Mouse (Mus musculus) midbrain, embryonic 10.5 days (tissue): ENCODE results near the gene S1pr4. TPM values are rescaled to one million over a fixed set of nuclear protein-coding genes. Genes with fewer than 3 reads are reported as not detected.
A peak's percentile ranks its signal among the peaks of the same experiment; 100 is the strongest.

Source experiments
- DNase-seq: peaks from one replicate; pipeline ENCODE4 v3.0.0-alpha.2; 2017; ENCODE audit warnings: low spot score
- H3K27ac ChIP-seq: fragments of 300-500 bp; sonication (generic); replicated peaks from 2 replicates; pipeline ENCODE4 v1.5.1; 2016; ENCODE audit warnings: mild to moderate bottlenecking
- H3K27me3 ChIP-seq: fragments of 300-500 bp; sonication (generic); 2 replicates; pipeline ENCODE4 v1.6.1; 2016; ENCODE audit warnings: low read depth, mild to moderate bottlenecking; ENCODE audit not compliant: poor library complexity, severe bottlenecking
- H3K36me3 ChIP-seq: fragments of 300-500 bp; sonication (generic); 2 replicates; pipeline ENCODE4 v1.6.1; 2016; ENCODE audit warnings: mild to moderate bottlenecking, moderate library complexity
- H3K4me1 ChIP-seq: fragments of 300-500 bp; sonication (generic); 2 replicates; pipeline ENCODE4 v1.6.1; 2016
- H3K4me3 ChIP-seq: fragments of 300-500 bp; sonication (generic); 2 replicates; pipeline ENCODE4 v1.5.1; 2016; ENCODE audit warnings: mild to moderate bottlenecking, moderate library complexity
- H3K9me3 ChIP-seq: fragments of 300-500 bp; sonication (generic); replicated peaks from 2 replicates; pipeline ENCODE4 v1.6.1; 2016; ENCODE audit warnings: mild to moderate bottlenecking
- WGBS: fragments of 180-500 bp; shearing (Covaris S2); methylation state at CpG from one replicate; pipeline ENCODE4 v1.1.7; 2016; 5-methylcytosine and 5-hydroxymethylcytosine counted together
- polyA plus RNA-seq: library from polyadenylated mRNA; unstranded; fragments of >200 nt; fragmentation: Nextera tagmentation; extraction: Ambion mirVana; gene quantifications from 2 replicates; pipeline ENCODE4 v1.2.1, GENCODE M21; 2016

Gene S1pr4
- polyA plus RNA-seq, 1 experiment from 2014 or later = 0.37 TPM

DNA sequence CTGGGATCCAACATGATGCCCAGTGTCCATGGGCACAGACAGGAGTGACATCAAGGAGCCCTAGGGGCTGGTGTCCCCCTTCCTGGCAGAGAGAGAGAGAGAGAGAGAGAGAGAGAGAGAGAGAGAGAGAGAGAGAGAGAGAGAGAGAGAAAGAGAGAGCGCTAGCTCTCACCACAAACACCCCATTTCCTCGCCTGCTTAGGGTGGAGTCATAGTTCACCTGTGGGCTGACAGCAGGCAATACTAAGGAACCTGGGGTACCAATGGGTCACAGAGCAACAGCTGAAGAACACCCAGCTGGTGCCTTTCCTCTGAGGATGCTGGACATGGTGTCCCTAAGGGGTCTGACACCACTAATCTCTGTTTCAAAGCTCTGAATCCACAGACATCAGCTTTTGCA is 37.5 kb upstream of the S1pr4 start:
- DNase-seq = no peak
- WGBS = 94% methylated on average over 2 of the region's 2 CpGs
- H3K36me3 ChIP-seq = peaks cover 86% of the 10 kb centered on the region

DNA sequence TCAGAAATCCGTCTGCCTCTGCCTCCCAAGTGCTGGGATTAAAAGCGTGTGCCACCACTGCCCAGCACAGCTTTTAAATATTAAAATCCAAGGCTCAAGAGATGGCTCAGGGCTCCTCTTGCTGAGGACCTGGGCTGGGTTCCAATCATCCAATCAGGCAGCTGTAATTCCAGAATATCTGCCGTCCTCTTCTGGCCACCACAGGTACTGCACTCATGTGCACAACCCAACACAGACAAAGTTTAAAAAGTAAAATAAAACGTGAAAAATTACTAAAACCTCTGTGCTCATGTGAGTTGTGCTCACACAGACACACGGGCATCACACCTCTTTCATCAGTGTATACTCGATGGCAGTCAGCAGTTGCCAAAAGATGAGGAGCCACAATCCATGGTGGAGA is 36.8 kb upstream of the S1pr4 start:
- peaks cover 87% of the 10 kb centered on the region for H3K36me3 ChIP-seq
- peaks cover 19% of the 10 kb centered on the region for H3K4me1 ChIP-seq
- H3K9me3 ChIP-seq = no peaks in the 10 kb centered on the region
- no peaks in the 10 kb centered on the region for H3K27me3 ChIP-seq
- no peak for DNase-seq
- H3K4me3 ChIP-seq = no peak overlapping the region
- no peak overlapping the region for H3K27ac ChIP-seq
- WGBS = 77% methylated on average over 6 of the region's 6 CpGs

More for the DNA sequence above, 37.5 kb upstream of the S1pr4 start:
- no peak overlapping the region for H3K27ac ChIP-seq
- no peaks in the 10 kb centered on the region for H3K9me3 ChIP-seq
- H3K4me1 ChIP-seq = peaks cover 26% of the 10 kb centered on the region
- H3K27me3 ChIP-seq = no peaks in the 10 kb centered on the region
- H3K4me3 ChIP-seq = no peak overlapping the region

DNA sequence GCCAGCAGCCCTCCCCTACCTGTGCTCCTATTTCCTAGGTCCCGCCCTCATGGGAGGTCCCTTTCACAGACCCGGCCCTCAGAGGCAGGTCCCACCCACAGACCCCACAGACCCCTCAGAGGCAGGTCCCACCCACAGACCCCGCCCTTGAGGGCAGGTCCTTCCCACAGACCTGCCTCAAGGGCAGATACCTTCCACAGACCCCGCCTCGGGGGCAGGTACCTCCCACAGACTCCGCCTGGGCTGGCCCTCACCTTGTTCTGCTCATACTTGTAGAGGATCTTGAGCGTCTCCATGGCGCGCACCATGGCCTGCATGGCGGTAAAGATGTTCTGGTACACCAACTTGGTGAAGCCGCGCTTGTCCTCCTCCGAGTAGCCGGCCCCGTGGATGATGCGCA is 34.9 kb upstream of the S1pr4 start:
- no peak for DNase-seq
- Histone ChIP-seq H3K27ac (no peak overlapping the region), H3K36me3 (peaks cover 88% of the 10 kb centered on the region), H3K4me1 (peaks cover 9% of the 10 kb centered on the region; the same call in 1 of the 2 replicates), H3K27me3 (no peaks in the 10 kb centered on the region), H3K9me3 (no peaks in the 10 kb centered on the region), H3K4me3 (no peak overlapping the region)
- 63% methylated on average over 16 of the region's 16 CpGs for WGBS

DNA sequence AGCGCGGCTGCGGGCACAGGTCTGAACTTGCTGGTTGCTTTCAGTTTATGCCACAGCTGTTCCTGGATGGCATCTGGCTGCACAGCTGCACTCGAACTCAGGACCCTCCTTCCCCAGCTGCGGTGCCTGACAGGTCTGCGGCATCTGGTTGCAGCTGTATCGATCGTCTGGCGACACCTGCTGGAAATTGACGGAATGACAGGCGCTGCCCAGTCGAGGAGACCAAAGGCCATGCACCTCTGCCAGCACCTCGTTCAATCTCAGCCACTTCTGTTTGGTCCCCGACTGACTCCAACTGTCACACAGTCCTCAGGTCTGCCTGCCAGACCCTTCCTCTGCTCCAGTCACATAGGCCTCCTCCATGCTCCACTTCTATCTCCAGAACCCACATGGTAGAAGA is 26.8 kb upstream of the S1pr4 start:
- WGBS = 14% methylated on average over 14 of the region's 14 CpGs
- peaks cover 13% of the 10 kb centered on the region; the same call in 1 of the 2 replicates for H3K4me1 ChIP-seq

DNA sequence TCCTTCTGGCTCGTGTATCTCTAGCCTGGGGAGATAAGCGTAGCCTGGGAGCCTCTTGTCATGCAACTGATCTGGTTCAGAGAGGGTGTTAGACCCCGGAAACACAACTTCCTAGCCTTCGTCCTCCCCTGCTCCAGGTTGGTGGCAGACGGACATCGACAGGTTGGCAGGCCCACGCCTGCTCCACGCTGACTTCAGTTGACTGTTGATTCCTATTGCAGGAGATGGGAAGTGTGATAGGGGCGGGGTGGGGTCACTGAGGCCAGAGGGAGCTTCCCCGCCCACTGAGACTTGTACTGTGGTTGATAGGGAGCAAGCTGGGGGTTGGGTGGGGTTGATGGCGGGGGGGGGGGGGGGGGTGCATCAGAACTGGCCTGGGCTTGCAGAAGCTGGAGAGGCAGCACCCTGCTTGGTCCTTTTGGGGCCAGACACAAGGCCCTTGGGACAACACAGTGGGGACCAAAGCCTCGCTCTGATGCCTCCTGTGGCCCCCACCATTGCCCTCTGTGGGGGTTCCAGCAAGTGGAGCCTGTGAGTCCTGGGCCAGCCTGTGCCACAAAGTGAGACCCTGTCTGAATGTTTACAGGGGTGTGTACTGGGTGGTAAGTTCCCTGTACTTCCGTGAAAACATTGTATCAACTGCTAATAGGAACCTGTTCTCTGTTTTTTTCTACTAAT is 25.2 kb upstream of the S1pr4 start:
- H3K27ac ChIP-seq = no peak overlapping the region
- WGBS = 74% methylated on average over 12 of the region's 13 CpGs
- H3K27me3 ChIP-seq = peaks cover 22% of the 10 kb centered on the region
- peaks cover 22% of the 10 kb centered on the region for H3K36me3 ChIP-seq
- DNase-seq = no peak
- H3K4me3 ChIP-seq = no peak overlapping the region
- H3K9me3 ChIP-seq = no peaks in the 10 kb centered on the region
- peaks cover 13% of the 10 kb centered on the region; the same call in 1 of the 2 replicates for H3K4me1 ChIP-seq

More for the DNA sequence above, 26.8 kb upstream of the S1pr4 start:
- Histone ChIP-seq H3K4me3 (no peak overlapping the region), H3K27ac (no peak overlapping the region), H3K36me3 (peaks cover 38% of the 10 kb centered on the region), H3K9me3 (no peaks in the 10 kb centered on the region), H3K27me3 (peaks cover 22% of the 10 kb centered on the region)
- peak; percentile 84 for DNase-seq

DNA sequence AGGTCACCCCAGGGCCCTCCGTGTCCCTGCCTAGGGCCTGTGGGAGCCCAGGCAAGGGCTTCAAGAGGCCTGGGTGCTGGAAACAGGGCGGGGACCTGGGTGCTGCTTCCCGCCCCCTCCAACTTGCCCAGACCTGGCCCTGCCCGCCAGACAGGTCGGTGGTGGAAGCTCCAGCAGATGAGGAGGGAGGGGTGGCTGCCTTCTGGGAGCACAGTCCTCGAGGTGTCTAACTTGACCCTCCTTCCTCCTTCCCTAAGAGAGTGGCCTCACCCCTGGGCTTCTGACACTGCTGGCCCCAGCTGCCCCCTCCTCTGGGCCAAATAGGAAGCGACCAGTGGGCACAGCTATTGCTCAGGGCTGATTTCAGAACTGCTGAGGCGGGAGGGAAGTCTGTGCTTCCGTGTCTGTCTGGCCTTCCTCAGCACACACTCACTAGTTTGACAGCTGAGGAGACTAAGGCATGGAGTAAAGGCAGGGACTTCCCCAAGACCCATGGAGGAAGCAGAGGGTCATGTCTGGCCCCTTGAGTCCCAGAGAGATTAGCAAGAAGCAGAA is 24.2 kb upstream of the S1pr4 start, which contains the start of gene Gna15:
TSS of gene Gna15 (minus strand) at position 175 of the 555 bp plus-strand sequence.
- Histone ChIP-seq H3K36me3 (peaks cover 12% of the 10 kb centered on the region), H3K9me3 (no peaks in the 10 kb centered on the region), H3K27me3 (peaks cover 22% of the 10 kb centered on the region), H3K4me3 (0 out of 2 replicates have a peak within 1 kb of the TSS, but pooled peaks have one; percentile 9), H3K27ac (no peak within 1 kb of the TSS), H3K4me1 (peaks cover 13% of the 10 kb centered on the region; the same call in 1 of the 2 replicates)
- WGBS = 31% methylated on average over 9 of the region's 9 CpGs
- no peak for DNase-seq

DNA sequence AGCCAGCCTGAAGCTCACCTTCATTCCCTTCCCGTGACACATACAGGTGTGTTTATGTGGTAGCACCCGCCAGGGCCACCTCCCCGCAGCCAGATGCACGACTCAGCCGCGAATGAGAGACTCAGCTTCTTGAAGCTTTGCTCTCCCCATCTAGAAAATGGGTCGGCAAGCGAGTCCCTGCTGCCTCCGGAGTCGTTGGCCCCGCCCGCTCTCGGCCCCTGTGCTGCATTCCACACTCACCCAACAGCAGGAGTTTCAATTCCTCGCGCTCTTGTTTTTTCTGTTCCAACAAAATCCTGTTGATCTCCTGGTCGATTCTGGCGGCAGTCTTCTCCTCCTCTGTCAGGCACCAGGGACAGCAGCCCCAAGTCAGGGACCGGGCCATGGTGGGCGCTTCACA is 23.6 kb upstream of the S1pr4 start:
- peaks cover 22% of the 10 kb centered on the region for H3K27me3 ChIP-seq
- 26% methylated on average over 19 of the region's 19 CpGs for WGBS
- 0 out of 2 replicates have a peak overlapping the region, but pooled peaks have one; percentile 9 for H3K4me3 ChIP-seq
- H3K9me3 ChIP-seq = no peaks in the 10 kb centered on the region
- no peak for DNase-seq
- H3K36me3 ChIP-seq = 0 out of 2 replicates have a peak, but pooled peaks cover 7% of the 10 kb centered on the region
- no peak overlapping the region for H3K27ac ChIP-seq
- H3K4me1 ChIP-seq = peaks cover 13% of the 10 kb centered on the region; the same call in 1 of the 2 replicates

DNA sequence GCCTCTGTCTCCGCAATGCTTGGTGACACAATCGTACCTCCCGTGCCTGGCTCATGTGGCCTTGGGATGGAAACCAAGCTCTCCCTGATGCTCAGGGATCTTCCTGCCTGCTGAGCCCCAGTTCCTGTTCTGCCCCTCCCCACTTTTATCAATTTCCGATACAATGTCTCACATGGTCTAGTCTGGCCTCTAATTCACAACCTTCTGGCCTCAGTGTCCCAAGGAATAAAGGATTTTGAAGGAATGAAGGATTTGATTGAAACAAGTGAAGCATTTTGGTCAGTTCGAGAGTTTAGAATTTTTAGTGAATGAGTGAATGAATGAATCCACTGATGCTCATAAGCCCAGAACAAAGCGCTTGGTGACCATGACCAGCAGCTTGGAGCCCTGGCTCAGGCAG is 23.2 kb upstream of the S1pr4 start:
- no peak for DNase-seq
- H3K36me3 ChIP-seq = 0 out of 2 replicates have a peak, but pooled peaks cover 4% of the 10 kb centered on the region
- H3K4me1 ChIP-seq = peaks cover 13% of the 10 kb centered on the region; the same call in 1 of the 2 replicates
- peaks cover 22% of the 10 kb centered on the region for H3K27me3 ChIP-seq
- H3K4me3 ChIP-seq = no peak overlapping the region
- WGBS = 78% methylated on average over 6 of the region's 6 CpGs
- no peak overlapping the region for H3K27ac ChIP-seq
- no peaks in the 10 kb centered on the region for H3K9me3 ChIP-seq

DNA sequence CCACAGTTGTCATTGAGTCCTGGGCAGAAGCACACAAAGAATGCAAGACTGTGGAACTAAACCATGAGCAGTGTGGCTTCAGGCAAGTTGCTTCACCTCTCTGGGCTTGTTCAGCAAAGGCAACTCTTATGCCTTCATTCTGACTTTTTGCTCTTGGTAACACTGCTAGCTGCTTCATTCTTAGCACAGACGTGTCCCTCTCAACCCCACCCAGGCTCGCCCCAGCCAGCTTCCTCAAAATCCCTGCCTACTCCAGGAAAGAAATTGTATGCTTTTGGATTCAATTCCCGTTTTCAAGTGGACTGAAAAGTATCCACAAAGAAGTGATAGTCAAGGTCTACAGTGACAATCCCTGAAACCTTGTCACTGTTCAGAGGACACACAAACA is 20.0 kb upstream of the S1pr4 start:
- Histone ChIP-seq H3K27me3 (peaks cover 25% of the 10 kb centered on the region), H3K4me3 (no peak overlapping the region), H3K4me1 (peaks cover 10% of the 10 kb centered on the region; the same call in 1 of the 2 replicates), H3K27ac (no peak overlapping the region), H3K9me3 (no peaks in the 10 kb centered on the region), H3K36me3 (no peaks in the 10 kb centered on the region)
- DNase-seq = no peak
- WGBS = 75% methylated on average over 3 of the region's 3 CpGs

DNA sequence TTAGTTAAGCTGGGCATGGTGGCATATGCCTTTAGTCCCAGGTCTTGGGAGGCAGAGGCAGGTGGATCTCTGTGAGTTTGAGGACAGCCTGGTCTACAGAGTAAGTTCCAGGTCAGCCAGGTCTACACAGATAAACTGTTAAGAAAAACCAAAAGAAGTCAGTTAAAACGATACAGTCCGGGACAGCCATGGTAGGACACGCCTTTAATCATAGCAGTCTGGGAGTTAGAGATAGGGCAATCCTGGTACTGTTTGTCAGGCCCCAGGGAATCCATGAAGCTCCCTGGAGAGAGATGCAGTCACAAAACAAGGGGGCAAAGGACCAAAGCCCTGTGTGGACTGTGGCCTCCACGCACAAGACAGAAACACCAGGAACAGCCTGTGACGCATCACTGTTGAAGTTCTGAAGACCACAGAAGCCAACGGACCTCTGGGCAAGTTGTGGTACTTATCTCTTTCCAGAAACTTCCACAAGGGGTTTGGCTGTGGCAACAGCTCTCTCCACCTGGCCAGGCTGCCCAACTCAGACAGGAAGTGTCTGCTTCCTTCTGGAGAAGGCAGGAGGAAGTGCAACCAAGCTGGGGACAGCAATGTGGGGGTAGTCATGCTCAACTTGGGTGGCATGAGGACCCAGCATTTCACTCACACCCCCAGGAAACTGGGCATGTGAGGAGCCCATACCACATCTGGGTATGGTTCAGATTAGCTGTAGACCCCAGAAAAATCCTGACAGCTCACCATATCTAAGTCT is 19.5 kb upstream of the S1pr4 start:
- no peak overlapping the region for H3K27ac ChIP-seq
- no peak overlapping the region for H3K4me3 ChIP-seq
- peaks cover 23% of the 10 kb centered on the region for H3K27me3 ChIP-seq
- H3K9me3 ChIP-seq = 0 out of 2 replicates have a peak, but pooled peaks cover under 1% of the 10 kb centered on the region
- peaks cover 9% of the 10 kb centered on the region; the same call in 1 of the 2 replicates for H3K4me1 ChIP-seq
- WGBS = 90% methylated on average over 6 of the region's 6 CpGs
- DNase-seq = no peak
- no peaks in the 10 kb centered on the region for H3K36me3 ChIP-seq

DNA sequence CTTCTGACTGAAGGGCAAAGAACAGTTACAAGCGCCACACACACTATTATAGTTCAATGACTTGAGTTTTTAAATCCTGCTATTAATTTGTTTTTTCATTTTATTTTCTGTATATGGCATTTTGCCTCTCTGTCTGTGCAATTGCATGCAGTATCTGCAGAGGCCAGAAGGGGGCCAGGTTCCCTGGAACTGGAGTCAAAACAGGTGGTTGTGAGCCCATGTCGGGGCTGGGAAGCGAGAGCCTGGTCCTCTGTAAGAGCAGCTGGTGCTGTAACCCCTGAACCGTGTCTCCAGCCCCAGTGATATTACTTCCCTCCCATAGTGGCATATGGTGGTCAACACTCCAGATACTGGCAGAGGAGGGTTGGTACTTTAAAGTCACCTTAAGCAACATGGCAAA is 18.6 kb upstream of the S1pr4 start:
- no peaks in the 10 kb centered on the region for H3K36me3 ChIP-seq
- H3K27me3 ChIP-seq = peaks cover 14% of the 10 kb centered on the region
- peak; percentile 73 for DNase-seq
- no peak overlapping the region for H3K4me3 ChIP-seq
- H3K27ac ChIP-seq = no peak overlapping the region
- peaks cover 9% of the 10 kb centered on the region; the same call in 1 of the 2 replicates for H3K9me3 ChIP-seq
- WGBS = 12% methylated on average over 4 of the region's 4 CpGs
- H3K4me1 ChIP-seq = peaks cover 2% of the 10 kb centered on the region; the same call in 1 of the 2 replicates

DNA sequence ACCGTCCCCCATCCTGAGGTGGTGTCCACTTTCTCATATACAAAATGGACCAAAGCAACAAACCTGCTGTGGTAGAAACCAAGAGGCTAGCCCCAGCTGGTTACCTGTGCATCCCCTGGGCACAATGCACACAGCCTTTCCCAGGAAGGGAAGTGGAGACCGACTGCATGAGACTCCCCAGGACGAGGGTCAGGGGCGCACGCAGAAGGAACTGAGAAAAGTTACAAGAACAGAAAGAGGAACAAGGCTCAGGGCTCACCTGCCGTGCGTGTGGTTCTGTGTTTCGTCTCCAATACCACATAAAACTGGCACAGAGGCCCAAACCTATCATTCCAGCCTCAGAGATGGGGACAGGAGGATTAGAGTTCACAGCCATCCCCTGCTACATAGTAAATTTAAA is 17.3 kb upstream of the S1pr4 start:
- no peak overlapping the region for H3K4me3 ChIP-seq
- no peaks in the 10 kb centered on the region for H3K4me1 ChIP-seq
- H3K27ac ChIP-seq = no peak overlapping the region
- peaks cover 9% of the 10 kb centered on the region for H3K27me3 ChIP-seq
- WGBS = 83% methylated on average over 8 of the region's 8 CpGs
- peaks cover 10% of the 10 kb centered on the region; the same call in 1 of the 2 replicates for H3K9me3 ChIP-seq
- no peaks in the 10 kb centered on the region for H3K36me3 ChIP-seq
- DNase-seq = no peak
